9 mouse cellular contexts compared by ENCODE assay signal in the genomic region with DNA sequence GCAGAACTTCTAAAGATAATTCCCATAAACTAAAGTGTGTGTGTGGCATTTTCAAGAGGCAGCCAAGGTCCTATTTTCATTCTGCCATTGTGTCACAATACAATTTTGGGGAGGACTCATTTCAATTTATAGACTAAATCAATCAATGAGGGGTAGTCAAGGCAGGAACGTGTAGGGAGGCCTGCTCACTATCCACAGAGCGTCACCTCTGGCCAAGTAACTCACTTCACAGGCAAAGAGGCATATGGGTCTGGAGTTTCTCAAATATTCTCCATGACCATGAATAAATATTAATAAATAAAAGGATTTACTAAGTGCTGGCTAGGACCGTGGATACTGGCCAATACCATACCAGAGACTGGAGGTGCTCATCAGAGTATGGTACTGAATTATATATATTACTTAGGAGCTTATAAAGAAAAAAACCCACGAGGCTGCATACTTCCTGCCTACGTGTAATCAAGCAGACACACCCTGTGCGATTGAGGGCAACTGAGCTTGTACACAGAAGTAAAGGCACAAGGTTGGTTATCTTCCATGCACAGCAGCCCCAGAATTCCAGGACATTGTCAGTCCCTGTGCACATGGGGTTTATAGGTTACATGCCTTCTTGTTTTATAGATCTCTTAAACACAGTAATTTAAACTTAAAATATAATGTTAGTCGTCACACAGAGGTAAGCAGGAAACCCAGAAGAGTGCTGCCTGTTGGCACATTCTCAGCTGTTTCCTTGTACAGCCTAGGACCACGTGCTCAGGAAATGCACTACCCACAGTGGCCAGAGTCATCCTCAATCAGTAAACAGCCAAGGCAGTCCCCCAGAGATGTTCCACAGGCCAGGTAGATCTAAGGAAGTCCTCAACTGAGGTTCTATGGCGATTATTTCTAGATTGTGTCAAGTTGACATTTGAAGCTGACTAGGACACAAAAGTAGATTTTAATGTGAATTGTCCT.
DNase-seq lines count a peak whose midpoint lies in the region; ATAC-seq and TF ChIP-seq lines count a peak whose summit lies in the region.
"Had no signal": no experiment of that assay in that cellular context is flagged by ENCODE, and none has a peak within 500 bp of the region (broad histone marks: within the 10 kb centered on the region; RNA-seq: fewer than 3 reads in every experiment).

No protein-coding gene starts in this region.

- H3K4me3 ChIP-seq in heart, embryonic 12.5 days: no peak overlapping the region
- H3K4me3 ChIP-seq in liver, postnatal 0 days (ENCODE audit: low read depth, low read length): no peak overlapping the region
- no peak overlapping the region for H3K4me3 ChIP-seq in stomach, postnatal 0 days (ENCODE audit: low read depth, low read length)
- H3K4me3 ChIP-seq: limb, embryonic 15.5 days had no signal

- H3K9me3 ChIP-seq in heart, embryonic 12.5 days (replicated peaks): no peaks in the 10 kb centered on the region
- H3K9me3 ChIP-seq in liver, postnatal 0 days (ENCODE audit: low read length): no peaks in the 10 kb centered on the region
- no peaks in the 10 kb centered on the region for H3K9me3 ChIP-seq in stomach, postnatal 0 days (ENCODE audit: control insufficient read depth, low read length)
- H3K9me3 ChIP-seq: limb, embryonic 15.5 days had no signal

- peak; percentile 97 for TF ChIP-seq EP300 in liver, postnatal 0 days (IDR thresholded peaks at IDR 0.05; ENCODE audit: low read depth)
- TF ChIP-seq EP300 in stomach, postnatal 0 days (optimal IDR thresholded peaks at IDR 0.05): no peak

- no peaks in the 10 kb centered on the region for H3K27me3 ChIP-seq in heart, embryonic 12.5 days (replicated peaks)
- no peaks in the 10 kb centered on the region for H3K27me3 ChIP-seq in liver, postnatal 0 days (ENCODE audit: insufficient read depth, low read length)
- no peaks in the 10 kb centered on the region for H3K27me3 ChIP-seq in stomach, postnatal 0 days (ENCODE audit: control insufficient read depth, insufficient read depth, low read length)
- H3K27me3 ChIP-seq: limb, embryonic 15.5 days had no signal

- H3K36me3 ChIP-seq in heart, embryonic 12.5 days: peaks cover 11% of the 10 kb centered on the region; the same call in 1 of the 2 replicates
- H3K36me3 ChIP-seq in liver, postnatal 0 days (replicated peaks; ENCODE audit: insufficient read depth, low read length): no peaks in the 10 kb centered on the region; the same call in 1 of the 2 replicates
- no peaks in the 10 kb centered on the region for H3K36me3 ChIP-seq in stomach, postnatal 0 days (ENCODE audit: control insufficient read depth, insufficient read depth, low read length)

- H3K27ac ChIP-seq in heart, embryonic 12.5 days (ENCODE audit: poor library complexity, severe bottlenecking): no peak overlapping the region
- H3K27ac ChIP-seq in liver, postnatal 0 days (ENCODE audit: low read depth): peak overlapping the region; percentile 84
- peak overlapping the region; percentile 31; the same call in 1 of the 2 replicates for H3K27ac ChIP-seq in stomach, postnatal 0 days (replicated peaks)
- H3K27ac ChIP-seq: limb, embryonic 15.5 days had no signal

- ATAC-seq in heart, embryonic 12.5 days (ENCODE audit: insufficient number of reproducible peaks, low FRiP score): 0 out of 2 replicates have a peak, but pooled peaks have one; percentile 19
- peak; percentile 86 for ATAC-seq in liver, postnatal 0 days
- peak; percentile 87 for ATAC-seq in stomach, postnatal 0 days (ENCODE audit: low FRiP score, low TSS enrichment)

- 50% methylated on average over 9 of the region's 9 CpGs for WGBS in heart, embryonic 12.5 days
- WGBS in liver, postnatal 0 days (ENCODE audit: insufficient replicate concordance): 34% methylated on average over 9 of the region's 9 CpGs
- 41% methylated on average over 9 of the region's 9 CpGs for WGBS in stomach, postnatal 0 days

- H3K9ac ChIP-seq in heart, embryonic 12.5 days: no peak overlapping the region
- no peak overlapping the region for H3K9ac ChIP-seq in liver, postnatal 0 days (replicated peaks)
- no peak overlapping the region for H3K9ac ChIP-seq in stomach, postnatal 0 days (ENCODE audit: low read length)
- H3K9ac ChIP-seq: limb, embryonic 15.5 days had no signal

- TF ChIP-seq CTCF in liver, postnatal 0 days (IDR thresholded peaks at IDR 0.05; ENCODE audit: low read depth): peak; percentile 18; the same call in 1 of the 2 replicates
- TF ChIP-seq CTCF in stomach, postnatal 0 days (IDR thresholded peaks at IDR 0.05; ENCODE audit: low read depth): no peak

- no peak overlapping the region for H3K4me2 ChIP-seq in heart, embryonic 12.5 days
- H3K4me2 ChIP-seq in liver, postnatal 0 days (ENCODE audit: low read depth, low read length): peak overlapping the region; percentile 11; the same call in 1 of the 2 replicates
- H3K4me2 ChIP-seq in stomach, postnatal 0 days (replicated peaks; ENCODE audit: low read depth): no peak overlapping the region
- H3K4me2 ChIP-seq: limb, embryonic 15.5 days had no signal

- DNase-seq in heart, adult 9 months (ENCODE audit: low spot score in 2 of 2): no peak
- peak; percentile 84 for DNase-seq in c-Kit-positive CD71-positive TER-119-positive erythroid progenitor cells, embryonic 14.5 days (ENCODE audit: low spot score)
- peak; percentile 58 for DNase-seq in liver, postnatal 0 days
- peak; percentile 46 for DNase-seq in stomach, postnatal 0 days (ENCODE audit: low spot score)
- DNase-seq in frontal cortex, adult 2 months (ENCODE audit: extremely low spot score in 1 of 2, low spot score in 1 of 2): no peak
- no peak for DNase-seq in urinary bladder, postnatal 10 days (ENCODE audit: low spot score)
- DNase-seq in retina, embryonic 14.5 days (ENCODE audit: low spot score): no peak

- H3K4me1 ChIP-seq in heart, embryonic 12.5 days (replicated peaks): peaks cover 68% of the 10 kb centered on the region
- peaks cover 66% of the 10 kb centered on the region for H3K4me1 ChIP-seq in liver, postnatal 0 days (ENCODE audit: insufficient read depth)
- H3K4me1 ChIP-seq in stomach, postnatal 0 days (replicated peaks; ENCODE audit: control insufficient read depth, insufficient read depth): peaks cover 10% of the 10 kb centered on the region; the same call in 1 of the 2 replicates

Comparison
In these comparisons a context has a peak if more than half of its experiments do, and no peak if none do; other contexts are left out.
1. ATAC-seq: peak in every context shown above with its lines; median percentile 87 in stomach, postnatal 0 days; 86 in liver, postnatal 0 days; 19 in heart, embryonic 12.5 days.
2. DNase-seq: peak in c-Kit-positive CD71-positive TER-119-positive erythroid progenitor cells, embryonic 14.5 days (single experiment), liver, postnatal 0 days (single experiment) and stomach, postnatal 0 days (single experiment); none in heart, adult 9 months (0 of 2), frontal cortex, adult 2 months (0 of 2), urinary bladder, postnatal 10 days (single experiment) and retina, embryonic 14.5 days (single experiment).